Mouse (Mus musculus) lung, embryonic 15.5 days (tissue): Measurements from ENCODE around the gene Cdh15. TPM values are rescaled to one million over a fixed set of nuclear protein-coding genes. Genes with fewer than 3 reads are reported as not detected.
A peak's percentile ranks its signal among the peaks of the same experiment; 100 is the strongest.

Experiments used
- ATAC-seq: fragments of 200-750 bp; cut with Nextera tagmentation; 2 replicates; pipeline ENCODE4 v1.8.0; 2017; ENCODE audit warnings: moderate number of reproducible peaks, borderline replicate concordance; ENCODE audit not compliant: low FRiP score, low TSS enrichment; ENCODE audit errors: extremely low read depth
- H3K27ac ChIP-seq: fragments of 300-500 bp; sonication (generic); 2 replicates; pipeline ENCODE4 v1.5.1; 2015; ENCODE audit warnings: moderate library complexity, mild to moderate bottlenecking, inconsistent platforms
- H3K27me3 ChIP-seq: fragments of 300-500 bp; sonication (generic); 2 replicates; pipeline ENCODE4 v1.6.1; 2015; ENCODE audit warnings: inconsistent platforms
- H3K36me3 ChIP-seq: fragments of 300-500 bp; sonication (generic); 2 replicates; pipeline ENCODE4 v1.6.1; 2015; ENCODE audit warnings: inconsistent platforms
- H3K4me1 ChIP-seq: fragments of 300-500 bp; sonication (generic); 2 replicates; pipeline ENCODE4 v1.6.1; 2015; ENCODE audit warnings: inconsistent platforms
- H3K4me2 ChIP-seq: fragments of 300-500 bp; sonication (generic); 2 replicates; pipeline ENCODE4 v1.6.1; 2015; ENCODE audit warnings: inconsistent platforms, mild to moderate bottlenecking, moderate library complexity
- H3K4me3 ChIP-seq: fragments of 300-500 bp; sonication (generic); 2 replicates; pipeline ENCODE4 v1.5.1; 2015; ENCODE audit warnings: mild to moderate bottlenecking, inconsistent platforms
- H3K9ac ChIP-seq: fragments of 300-500 bp; sonication (generic); 2 replicates; pipeline ENCODE4 v1.6.1; 2015; ENCODE audit warnings: inconsistent platforms
- H3K9me3 ChIP-seq: fragments of 300-500 bp; sonication (generic); 2 replicates; pipeline ENCODE4 v1.6.1; 2016; ENCODE audit warnings: inconsistent platforms
- WGBS: fragments of 180-500 bp; shearing (Covaris S2); methylation state at CpG from one replicate; pipeline ENCODE4 v1.1.7; 2015; 5-methylcytosine and 5-hydroxymethylcytosine counted together
- polyA plus RNA-seq: library from polyadenylated mRNA; unstranded; fragments of >200 nt; fragmentation: Nextera tagmentation; extraction: Ambion mirVana; gene quantifications from 2 replicates; pipeline ENCODE4 v1.2.1, GENCODE M21; 2015

Gene Cdh15
- polyA plus RNA-seq, 1 experiment from 2014 or later = 0.11 TPM

GRCm38 (mm10) chr8:122898018-122898417 is 50.3 kb downstream of the Cdh15 start:
- 75% methylated on average over 4 of the region's 4 CpGs for WGBS
- peaks cover 66% of the 10 kb centered on the region for H3K36me3 ChIP-seq
- H3K27ac ChIP-seq = no peak overlapping the region
- no peak for ATAC-seq
- no peak overlapping the region for H3K4me3 ChIP-seq
- H3K9ac ChIP-seq = no peak overlapping the region
- no peaks in the 10 kb centered on the region for H3K4me1 ChIP-seq
- no peak overlapping the region for H3K4me2 ChIP-seq
- no peaks in the 10 kb centered on the region for H3K27me3 ChIP-seq
- H3K9me3 ChIP-seq = no peaks in the 10 kb centered on the region

GRCm38 (mm10) chr8:122898473-122898872 is 50.7 kb downstream of the Cdh15 start:
- H3K4me2 ChIP-seq = no peak overlapping the region
- H3K4me1 ChIP-seq = no peaks in the 10 kb centered on the region
- 93% methylated on average over 12 of the region's 12 CpGs for WGBS
- H3K27ac ChIP-seq = no peak overlapping the region
- no peaks in the 10 kb centered on the region for H3K9me3 ChIP-seq
- H3K4me3 ChIP-seq = no peak overlapping the region
- H3K27me3 ChIP-seq = no peaks in the 10 kb centered on the region
- H3K9ac ChIP-seq = no peak overlapping the region
- ATAC-seq = no peak
- H3K36me3 ChIP-seq = peaks cover 62% of the 10 kb centered on the region

- no peaks in the 10 kb centered on the region for H3K4me1 ChIP-seq
These were observed 51.3 kb downstream of the Cdh15 start for GRCm38 (mm10) chr8:122899085-122899484.

GRCm38 (mm10) chr8:122901476-122901875 is 53.7 kb downstream of the Cdh15 start:
- Histone ChIP-seq H3K27me3 (no peaks in the 10 kb centered on the region), H3K9me3 (no peaks in the 10 kb centered on the region), H3K4me2 (no peak overlapping the region), H3K36me3 (peaks cover 32% of the 10 kb centered on the region), H3K4me1 (peaks cover 5% of the 10 kb centered on the region), H3K27ac (no peak overlapping the region), H3K4me3 (no peak overlapping the region), H3K9ac (no peak overlapping the region)
- no peak for ATAC-seq
- 78% methylated on average over 7 of the region's 7 CpGs for WGBS

More at GRCm38 (mm10) chr8:122899085-122899484, 51.3 kb downstream of the Cdh15 start:
- Histone ChIP-seq H3K36me3 (peaks cover 56% of the 10 kb centered on the region), H3K9me3 (no peaks in the 10 kb centered on the region), H3K9ac (no peak overlapping the region), H3K27ac (no peak overlapping the region), H3K27me3 (no peaks in the 10 kb centered on the region), H3K4me2 (no peak overlapping the region), H3K4me3 (no peak overlapping the region)
- 67% methylated on average over 5 of the region's 5 CpGs for WGBS
- no peak for ATAC-seq

- 83% methylated on average over 8 of the region's 8 CpGs for WGBS
- Histone ChIP-seq H3K27ac (no peak overlapping the region), H3K9ac (no peak overlapping the region), H3K9me3 (no peaks in the 10 kb centered on the region), H3K4me3 (no peak overlapping the region), H3K4me1 (peaks cover 9% of the 10 kb centered on the region), H3K4me2 (no peak overlapping the region), H3K36me3 (peaks cover 26% of the 10 kb centered on the region), H3K27me3 (no peaks in the 10 kb centered on the region)
- no peak for ATAC-seq
These were observed 54.2 kb downstream of the Cdh15 start for GRCm38 (mm10) chr8:122901892-122902515.

DNA sequence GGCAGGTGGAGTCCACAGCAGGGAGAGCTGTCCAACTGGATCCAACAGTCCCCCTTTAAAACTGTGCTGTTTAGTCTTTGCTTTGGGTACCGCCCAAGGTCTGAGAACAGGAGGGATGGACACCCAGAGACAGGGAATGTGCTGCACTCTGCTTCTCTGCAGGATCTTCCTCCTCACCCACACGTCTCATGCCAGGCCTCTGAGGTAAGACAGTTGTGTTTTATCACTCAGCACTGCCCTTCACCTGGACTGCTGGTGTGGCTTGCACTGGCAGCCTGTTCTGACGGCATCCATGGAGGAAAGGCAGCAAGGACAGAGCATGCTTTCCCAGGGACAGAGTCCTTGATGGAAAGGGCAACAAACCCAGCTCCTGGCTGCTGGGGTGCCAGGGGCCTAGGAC is 54.8 kb downstream of the Cdh15 start:
- 71% methylated on average over 3 of the region's 3 CpGs for WGBS
- Histone ChIP-seq H3K4me2 (no peak overlapping the region), H3K27me3 (no peaks in the 10 kb centered on the region), H3K9ac (no peak overlapping the region), H3K4me3 (no peak overlapping the region), H3K9me3 (no peaks in the 10 kb centered on the region), H3K4me1 (peaks cover 9% of the 10 kb centered on the region), H3K36me3 (peaks cover 23% of the 10 kb centered on the region), H3K27ac (no peak overlapping the region)
- no peak for ATAC-seq

DNA sequence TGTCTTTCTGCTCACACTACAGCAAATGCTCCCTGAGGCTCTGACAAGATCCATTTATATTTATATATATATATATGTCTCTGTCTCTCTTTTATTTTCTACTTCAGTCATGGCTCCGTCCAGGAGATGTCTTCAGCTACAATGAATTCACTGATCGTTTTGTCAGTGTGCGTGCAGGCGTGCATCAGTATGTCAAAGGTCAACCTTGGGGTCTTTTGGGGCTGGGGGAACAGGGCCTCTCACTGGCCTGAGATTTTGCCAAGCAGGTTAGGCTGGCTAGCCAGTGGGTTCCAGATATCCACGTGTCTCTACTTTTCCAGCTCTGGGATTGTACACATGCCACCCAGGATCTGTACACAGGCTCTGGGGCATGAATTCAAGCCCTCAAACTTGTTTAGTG is 55.2 kb downstream of the Cdh15 start:
- Histone ChIP-seq H3K36me3 (peaks cover 23% of the 10 kb centered on the region), H3K4me3 (no peak overlapping the region), H3K4me2 (no peak overlapping the region), H3K9me3 (no peaks in the 10 kb centered on the region), H3K27me3 (no peaks in the 10 kb centered on the region), H3K27ac (no peak overlapping the region), H3K9ac (no peak overlapping the region), H3K4me1 (peaks cover 9% of the 10 kb centered on the region)
- 77% methylated on average over 5 of the region's 5 CpGs for WGBS
- no peak for ATAC-seq

DNA sequence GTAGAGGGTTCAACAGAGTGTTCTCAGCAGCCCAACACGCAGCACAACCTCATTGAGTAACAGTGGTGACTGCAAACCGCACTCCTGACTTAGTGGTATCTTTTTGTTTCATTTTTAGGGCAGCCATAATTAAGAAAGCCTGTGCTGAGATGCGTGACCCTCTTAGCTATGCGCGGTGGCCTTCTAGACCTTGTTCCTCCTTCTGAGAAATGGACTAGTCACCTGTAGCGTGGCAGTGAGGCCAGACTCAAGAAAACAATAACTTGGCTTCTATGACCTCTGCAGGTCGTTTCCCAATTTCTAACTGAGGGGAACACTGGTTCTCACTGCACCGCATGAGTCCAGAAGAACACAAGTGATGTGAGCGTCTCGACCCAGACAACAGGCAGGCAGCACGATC is 56.7 kb downstream of the Cdh15 start:
- Histone ChIP-seq H3K27me3 (no peaks in the 10 kb centered on the region), H3K27ac (no peak overlapping the region), H3K9ac (no peak overlapping the region), H3K4me3 (no peak overlapping the region), H3K4me2 (no peak overlapping the region), H3K4me1 (peaks cover 9% of the 10 kb centered on the region), H3K9me3 (no peaks in the 10 kb centered on the region), H3K36me3 (peaks cover 20% of the 10 kb centered on the region)
- WGBS = 94% methylated on average over 11 of the region's 11 CpGs
- ATAC-seq = no peak

DNA sequence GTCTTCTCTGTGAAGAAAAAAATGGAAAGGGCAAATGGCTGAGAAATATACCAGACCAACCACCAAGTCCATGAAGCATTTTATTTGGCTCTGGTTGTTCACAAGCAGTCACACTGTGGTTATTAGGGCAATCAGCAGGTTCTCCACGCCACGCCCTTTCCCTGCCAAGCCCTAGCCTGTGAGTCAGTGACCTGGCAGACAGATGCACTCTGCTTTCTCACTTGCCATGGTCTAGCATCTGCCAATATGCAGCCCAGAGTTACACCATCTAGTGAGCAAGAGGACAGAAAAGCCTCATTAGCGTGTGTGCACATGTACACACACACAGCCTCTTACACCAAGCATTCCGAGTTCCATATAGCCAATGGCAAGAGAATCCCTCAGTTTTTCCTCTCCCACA is 57.6 kb downstream of the Cdh15 start:
- peaks cover 14% of the 10 kb centered on the region for H3K36me3 ChIP-seq

DNA sequence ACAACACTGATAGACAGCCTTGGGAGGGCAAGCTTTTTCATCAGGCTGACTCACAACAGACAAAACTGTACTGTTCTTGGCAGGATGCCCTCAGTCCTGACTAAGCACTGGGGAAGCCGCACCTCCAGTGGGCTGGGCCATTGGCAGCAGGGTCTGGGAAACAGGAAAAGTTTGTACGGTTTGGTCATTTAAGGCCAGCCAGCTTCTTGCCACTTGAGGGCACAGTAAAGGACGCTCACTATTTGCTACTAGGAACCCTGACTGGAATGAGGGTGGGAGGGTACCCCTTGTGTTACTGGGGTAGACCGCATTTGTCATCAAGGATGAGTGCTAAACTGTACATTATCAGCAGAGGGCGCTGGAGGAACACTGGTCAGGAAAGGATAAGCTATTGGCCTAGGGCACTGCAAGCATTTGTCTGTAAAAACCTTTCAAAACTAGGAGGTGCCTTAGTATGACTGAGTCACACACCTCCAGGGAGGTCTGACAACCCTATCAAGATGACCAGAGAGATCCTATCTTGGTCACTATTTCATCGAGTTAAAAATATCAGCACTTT is 58.8 kb downstream of the Cdh15 start:
- ATAC-seq = peak; percentile 69
- Histone ChIP-seq H3K4me1 (peaks cover 9% of the 10 kb centered on the region), H3K27me3 (no peaks in the 10 kb centered on the region), H3K9ac (no peak overlapping the region), H3K36me3 (peaks cover 14% of the 10 kb centered on the region), H3K4me2 (no peak overlapping the region), H3K9me3 (no peaks in the 10 kb centered on the region), H3K4me3 (no peak overlapping the region), H3K27ac (no peak overlapping the region)
- 19% methylated on average over 6 of the region's 6 CpGs for WGBS

More for the DNA sequence above, 57.6 kb downstream of the Cdh15 start:
- Histone ChIP-seq H3K4me1 (peaks cover 9% of the 10 kb centered on the region), H3K27me3 (no peaks in the 10 kb centered on the region), H3K9ac (no peak overlapping the region), H3K4me3 (no peak overlapping the region), H3K27ac (no peak overlapping the region), H3K9me3 (no peaks in the 10 kb centered on the region), H3K4me2 (no peak overlapping the region)
- 94% methylated on average over 4 of the region's 4 CpGs for WGBS
- ATAC-seq = no peak

DNA sequence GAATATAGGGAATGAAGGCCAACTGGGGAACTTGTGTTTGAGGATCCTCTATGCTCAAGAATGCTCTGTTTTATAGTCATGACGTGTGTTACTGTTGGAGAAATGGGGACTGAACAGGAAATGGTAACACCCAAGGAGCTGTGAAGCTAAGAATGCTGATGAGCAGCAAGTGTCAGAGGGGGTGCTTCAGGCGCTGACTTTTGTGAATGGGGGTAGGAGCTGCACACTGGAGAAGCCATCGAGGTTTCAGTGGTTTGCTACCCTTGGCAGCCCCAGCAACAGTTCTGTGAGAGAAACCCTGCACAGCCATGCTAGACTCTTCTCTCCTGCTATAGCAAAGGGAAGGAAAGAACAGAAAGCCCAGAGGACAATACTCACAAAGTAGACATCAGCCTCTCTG is 64.4 kb downstream of the Cdh15 start:
- Histone ChIP-seq H3K4me2 (no peak overlapping the region), H3K27ac (no peak overlapping the region), H3K4me1 (peaks cover under 1% of the 10 kb centered on the region; the same call in 1 of the 2 replicates), H3K36me3 (peaks cover 28% of the 10 kb centered on the region), H3K9ac (no peak overlapping the region), H3K9me3 (no peaks in the 10 kb centered on the region), H3K4me3 (no peak overlapping the region), H3K27me3 (no peaks in the 10 kb centered on the region)
- ATAC-seq = no peak
- WGBS = 78% methylated on average over 3 of the region's 3 CpGs

DNA sequence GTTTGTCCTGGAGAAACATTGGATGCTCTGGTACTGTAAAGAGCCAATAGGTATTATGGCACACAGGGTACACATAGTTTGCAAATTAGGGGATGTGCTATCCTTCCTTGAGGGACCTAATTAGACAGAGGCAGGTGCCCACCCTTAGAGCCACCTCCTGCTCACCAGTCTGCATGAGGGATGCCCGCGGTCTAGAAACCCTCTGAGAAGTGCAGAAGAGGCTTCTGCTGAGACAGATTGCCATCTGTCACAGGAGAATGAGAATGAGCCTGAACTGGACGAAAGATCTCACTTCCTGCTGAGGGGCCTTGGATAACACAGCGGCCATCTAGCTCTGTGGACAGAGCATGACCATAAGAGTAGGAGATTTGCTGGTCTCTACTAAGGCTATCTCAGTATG is 65.1 kb downstream of the Cdh15 start:
- Histone ChIP-seq H3K36me3 (peaks cover 22% of the 10 kb centered on the region), H3K4me1 (peaks cover 7% of the 10 kb centered on the region), H3K4me2 (no peak overlapping the region), H3K27ac (no peak overlapping the region), H3K9me3 (no peaks in the 10 kb centered on the region), H3K27me3 (no peaks in the 10 kb centered on the region), H3K4me3 (no peak overlapping the region), H3K9ac (no peak overlapping the region)
- WGBS = 85% methylated on average over 4 of the region's 4 CpGs
- no peak for ATAC-seq
